Mouse (Mus musculus) lung, postnatal 0 days (tissue): ENCODE measurements around the gene Pagr1b. TPM values are rescaled to one million over a fixed set of nuclear protein-coding genes. Genes with fewer than 3 reads are reported as not detected.

ENCODE experiments used
- ATAC-seq: fragments of 200-750 bp; cut with Nextera tagmentation; 2 replicates; pipeline ENCODE4 v1.8.0; 2017; ENCODE audit warnings: moderate library complexity
- DNase-seq: peaks from one replicate; pipeline ENCODE4 v3.0.0-alpha.2; 2016; ENCODE audit warnings: low spot score
- H3K27ac ChIP-seq: fragments of 300-500 bp; sonication (generic); 2 replicates; pipeline ENCODE4 v1.5.1; 2014; ENCODE audit warnings: antibody characterized with exemption, mild to moderate bottlenecking, low read length, mixed read lengths
- H3K27me3 ChIP-seq: fragments of 300-500 bp; sonication (generic); replicated peaks from 2 replicates; pipeline ENCODE4 v1.6.1; 2014; ENCODE audit warnings: low read length, mixed read lengths; ENCODE audit not compliant: insufficient read depth
- H3K36me3 ChIP-seq: fragments of 300-500 bp; sonication (generic); 2 replicates; pipeline ENCODE4 v1.6.1; 2014; ENCODE audit warnings: low read length, mixed read lengths; ENCODE audit not compliant: insufficient read depth
- H3K4me1 ChIP-seq: fragments of 300-500 bp; sonication (generic); 2 replicates; pipeline ENCODE4 v1.6.1; 2014; ENCODE audit warnings: antibody characterized with exemption, low read depth, low read length, mixed read lengths; ENCODE audit not compliant: insufficient read depth
- H3K4me2 ChIP-seq: fragments of 300-500 bp; sonication (generic); replicated peaks from 2 replicates; pipeline ENCODE4 v1.6.1; 2014; ENCODE audit warnings: low read depth, mild to moderate bottlenecking, low read length, moderate library complexity, mixed read lengths
- H3K4me3 ChIP-seq: fragments of 300-500 bp; sonication (generic); 2 replicates; pipeline ENCODE4 v1.5.1; 2014; ENCODE audit warnings: low read depth, low read length
- H3K9ac ChIP-seq: fragments of 300-500 bp; sonication (generic); replicated peaks from 2 replicates; pipeline ENCODE4 v1.6.1; 2014; ENCODE audit warnings: low read depth, mild to moderate bottlenecking
- H3K9me3 ChIP-seq: fragments of 300-500 bp; sonication (generic); 2 replicates; pipeline ENCODE4 v1.6.1; 2016; ENCODE audit warnings: low read length, mixed read lengths
- CTCF ChIP-seq: IDR thresholded peaks from 2 replicates; pipeline ENCODE4 v1.5.1; 2016; ENCODE audit warnings: antibody characterized with exemption, mild to moderate bottlenecking
- EP300 ChIP-seq: IDR thresholded peaks from 2 replicates; pipeline ENCODE4 v1.6.1; 2016; ENCODE audit warnings: antibody characterized with exemption, mild to moderate bottlenecking, control low read depth
- WGBS: fragments of 180-500 bp; shearing (Covaris S2); extraction: QIAGEN DNeasy Blood & Tissue Kit; methylation state at CpG from one replicate; pipeline ENCODE4 v1.1.7; 2014; 5-methylcytosine and 5-hydroxymethylcytosine counted together
- polyA plus RNA-seq: library from polyadenylated mRNA; unstranded; fragments of >200 nt; fragmentation: Nextera tagmentation; extraction: Ambion mirVana; gene quantifications from 2 replicates; pipeline ENCODE4 v1.2.1, GENCODE M21; 2015

Gene Pagr1b
- polyA plus RNA-seq, 1 experiment from 2014 or later, result 1.1 TPM

GRCm38 (mm10) chr7:127024755-127025555 lies 8.7 kb upstream of the Pagr1b start:
- Histone ChIP-seq H3K4me3 (peak overlapping the region; percentile 92), H3K27ac (peak overlapping the region; percentile 96), H3K27me3 (no peaks in the 10 kb centered on the region), H3K9ac (peak overlapping the region; percentile 79), H3K9me3 (no peaks in the 10 kb centered on the region), H3K4me2 (peak overlapping the region; percentile 94), H3K4me1 (peaks cover 22% of the 10 kb centered on the region; the same call in 1 of the 2 replicates), H3K36me3 (no peaks in the 10 kb centered on the region; the same call in 1 of the 2 replicates)
- TF ChIP-seq EP300 (no peak), CTCF (peak; percentile 91)
- WGBS, result under 1% methylated on average over 25 of the region's 30 CpGs
- DNase-seq (peak; percentile 94), ATAC-seq (peak; percentile 40)

- TF ChIP-seq CTCF (no peak), EP300 (no peak)
- H3K36me3 ChIP-seq, result no peaks in the 10 kb centered on the region; the same call in 1 of the 2 replicates
- H3K4me2 ChIP-seq, result peak overlapping the region; percentile 94
- no peak overlapping the region for H3K9ac ChIP-seq
- DNase-seq (no peak), ATAC-seq (no peak)
- WGBS, result 15% methylated on average over 19 of the region's 19 CpGs
- peak overlapping the region; percentile 96 for H3K27ac ChIP-seq
- H3K9me3 ChIP-seq, result no peaks in the 10 kb centered on the region
- peaks cover 22% of the 10 kb centered on the region; the same call in 1 of the 2 replicates for H3K4me1 ChIP-seq
- H3K27me3 ChIP-seq, result no peaks in the 10 kb centered on the region
- peak overlapping the region; percentile 92 for H3K4me3 ChIP-seq
Observed at GRCm38 (mm10) chr7:127023896-127024690, 7.8 kb upstream of the Pagr1b start.

- H3K9me3 ChIP-seq, result no peaks in the 10 kb centered on the region
- WGBS, result 67% methylated on average over 11 of the region's 13 CpGs
- DNase-seq (no peak), ATAC-seq (no peak)
- H3K4me2 ChIP-seq, result 0 out of 2 replicates have a peak overlapping the region, but pooled peaks have one; percentile 94
- no peak overlapping the region for H3K27ac ChIP-seq
- TF ChIP-seq CTCF (no peak), EP300 (no peak)
- H3K27me3 ChIP-seq, result no peaks in the 10 kb centered on the region
- H3K36me3 ChIP-seq, result no peaks in the 10 kb centered on the region; the same call in 1 of the 2 replicates
- no peak overlapping the region for H3K4me3 ChIP-seq
- no peak overlapping the region for H3K9ac ChIP-seq
- H3K4me1 ChIP-seq, result peaks cover 22% of the 10 kb centered on the region; the same call in 1 of the 2 replicates
Observed at GRCm38 (mm10) chr7:127023272-127023691, 7.0 kb upstream of the Pagr1b start.

GRCm38 (mm10) chr7:127022528-127023271 lies 6.4 kb upstream of the Pagr1b start:
- TF ChIP-seq CTCF (no peak), EP300 (no peak)
- H3K27ac ChIP-seq, result 0 out of 2 replicates have a peak overlapping the region, but pooled peaks have one; percentile 9
- no peaks in the 10 kb centered on the region; the same call in 1 of the 2 replicates for H3K36me3 ChIP-seq
- H3K4me1 ChIP-seq, result peaks cover 22% of the 10 kb centered on the region; the same call in 1 of the 2 replicates
- no peak overlapping the region for H3K9ac ChIP-seq
- DNase-seq (no peak), ATAC-seq (no peak)
- H3K4me2 ChIP-seq, result no peak overlapping the region
- H3K4me3 ChIP-seq, result no peak overlapping the region
- WGBS, result 74% methylated on average over 6 of the region's 7 CpGs
- no peaks in the 10 kb centered on the region for H3K9me3 ChIP-seq
- H3K27me3 ChIP-seq, result no peaks in the 10 kb centered on the region

GRCm38 (mm10) chr7:127021563-127022527 lies 5.6 kb upstream of the Pagr1b start:
- H3K4me1 ChIP-seq, result peaks cover 22% of the 10 kb centered on the region; the same call in 1 of the 2 replicates
- peak overlapping the region; percentile 66; the same call in 1 of the 2 replicates for H3K4me2 ChIP-seq
- H3K36me3 ChIP-seq, result no peaks in the 10 kb centered on the region; the same call in 1 of the 2 replicates
- peak overlapping the region; percentile 26; the same call in 1 of the 2 replicates for H3K4me3 ChIP-seq
- H3K27me3 ChIP-seq, result no peaks in the 10 kb centered on the region
- H3K9ac ChIP-seq, result 0 out of 2 replicates have a peak overlapping the region, but pooled peaks have one; percentile 20
- ATAC-seq, result no peak
- WGBS, result 39% methylated on average over 4 of the region's 5 CpGs
- no peak for DNase-seq
- H3K9me3 ChIP-seq, result no peaks in the 10 kb centered on the region
- H3K27ac ChIP-seq, result no peak overlapping the region
- TF ChIP-seq EP300 (no peak), CTCF (no peak)
